In genomic region chr7:4524212-4524922, GRCm38 (mm10) we compare ENCODE assay signal across 8 mouse cellular contexts. TPM values are rescaled to one million over a fixed set of nuclear protein-coding genes. Genes with fewer than 3 reads are reported as not detected.
DNase-seq lines count a peak whose midpoint lies in the region; ATAC-seq lines count a peak whose summit lies in the region.
"Not testable (repeated sequence)": the region's sequence is repeated elsewhere in the genome, so short reads cannot be mapped to it uniquely, and the experiment has no call there.

TSS of gene Tnni3 (minus strand) at chr7:4524229.

- not testable (repeated sequence) for H3K9me3 ChIP-seq in hindbrain, embryonic 10.5 days

- intact Hi-C loops in left cerebral cortex, postnatal 14 days (cut with DNase I) = not testable (repeated sequence)

- peaks cover 52% of the 10 kb centered on the region for H3K27me3 ChIP-seq in hindbrain, embryonic 10.5 days (ENCODE audit: insufficient read depth, poor library complexity, severe bottlenecking)

- DNase-seq in A20 (ENCODE audit: low read depth, low spot score) (peak; percentile 73), adipocyte (ENCODE audit: low spot score) (peak; percentile 16)
- peak; percentile 36 for DNase-seq in gastrocnemius, adult 18-20 months (ENCODE audit: low spot score)
- DNase-seq in hindbrain, embryonic 10.5 days (ENCODE audit: low spot score) = peak; percentile 71
- DNase-seq in left cerebral cortex, postnatal 14 days (ENCODE audit: low spot score in 2 of 2) = peak; percentile 49 to 54
- peak; percentile 51 for DNase-seq in lung, postnatal 25 days (ENCODE audit: low spot score)
- DNase-seq in retina, postnatal 7 days (ENCODE audit: low read depth, low spot score) = peak; percentile 75

- not testable (repeated sequence) for H3K27ac ChIP-seq in hindbrain, embryonic 10.5 days

- ATAC-seq in common myeloid progenitor, adult 5-6 weeks (replicated peaks; ENCODE audit: low read depth, poor library complexity, severe bottlenecking) = peak; percentile 62

- not testable (repeated sequence) for H3K36me3 ChIP-seq in hindbrain, embryonic 10.5 days

- 73% methylated on average over 15 of the region's 15 CpGs for WGBS in hindbrain, embryonic 10.5 days

- H3K4me1 ChIP-seq in hindbrain, embryonic 10.5 days (replicated peaks) = peaks cover 37% of the 10 kb centered on the region

- not testable (repeated sequence) for H3K4me3 ChIP-seq in hindbrain, embryonic 10.5 days

RNA-seq across cellular contexts. Expression of gene Tnni3, which starts in this region (rescaled TPM):
- total RNA-seq in common myeloid progenitor, adult 5-6 weeks (2017) = 0.87 and 1.9 TPM in 2 replicates
- not detected for total RNA-seq in gastrocnemius, adult 18-20 months (2021)
- 2.5 and 3.5 TPM in 2 replicates for polyA plus RNA-seq in hindbrain, embryonic 10.5 days (2016; fragmentation: Nextera tagmentation; extraction: Ambion mirVana)
- total RNA-seq in left cerebral cortex, postnatal 14 days (2021) = under 1 TPM in 1 of 2 experiments, not detected in 1; 0.55 TPM

Comparison
In these comparisons a context has a peak if more than half of its experiments do, and no peak if none do; other contexts are left out.
1. Peak in DNase-seq in gastrocnemius, adult 18-20 months; RNA of the gene not detected or under 1 TPM.
2. Peak in DNase-seq in left cerebral cortex, postnatal 14 days; RNA of the gene not detected or under 1 TPM.
3. DNase-seq: peak in every context shown above with its lines; median percentile 75 in retina, postnatal 7 days; 73 in A20; 71 in hindbrain, embryonic 10.5 days; 52 in left cerebral cortex, postnatal 14 days; 51 in lung, postnatal 25 days; 36 in gastrocnemius, adult 18-20 months; 16 in adipocyte.